Mouse (Mus musculus) neural tube, embryonic 15.5 days (tissue): Measurements from ENCODE around the gene Tirap. TPM values are rescaled to one million over a fixed set of nuclear protein-coding genes. Genes with fewer than 3 reads are reported as not detected.

ENCODE experiments used
- ATAC-seq: fragments of 200-750 bp; cut with Nextera tagmentation; 2 replicates; pipeline ENCODE4 v1.8.0; 2017; ENCODE audit warnings: mild to moderate bottlenecking, moderate TSS enrichment, moderate library complexity; ENCODE audit not compliant: low FRiP score
- H3K27ac ChIP-seq: fragments of 300-500 bp; sonication (generic); replicated peaks from 2 replicates; pipeline ENCODE4 v1.5.1; 2015; ENCODE audit warnings: mild to moderate bottlenecking, inconsistent platforms
- H3K27me3 ChIP-seq: fragments of 300-500 bp; sonication (generic); replicated peaks from 2 replicates; pipeline ENCODE4 v1.6.1; 2015; ENCODE audit warnings: inconsistent platforms
- H3K36me3 ChIP-seq: fragments of 300-500 bp; sonication (generic); 2 replicates; pipeline ENCODE4 v1.6.1; 2015; ENCODE audit warnings: inconsistent platforms
- H3K4me1 ChIP-seq: fragments of 300-500 bp; sonication (generic); 2 replicates; pipeline ENCODE4 v1.6.1; 2015; ENCODE audit warnings: inconsistent platforms
- H3K4me2 ChIP-seq: fragments of 300-500 bp; sonication (generic); 2 replicates; pipeline ENCODE4 v1.6.1; 2015; ENCODE audit warnings: inconsistent platforms, mild to moderate bottlenecking, moderate library complexity
- H3K4me3 ChIP-seq: fragments of 300-500 bp; sonication (generic); replicated peaks from 2 replicates; pipeline ENCODE4 v1.5.1; 2015; ENCODE audit warnings: mild to moderate bottlenecking, inconsistent platforms
- H3K9ac ChIP-seq: fragments of 300-500 bp; sonication (generic); replicated peaks from 2 replicates; pipeline ENCODE4 v1.6.1; 2015; ENCODE audit warnings: mild to moderate bottlenecking, inconsistent platforms
- H3K9me3 ChIP-seq: fragments of 300-500 bp; sonication (generic); replicated peaks from 2 replicates; pipeline ENCODE4 v1.6.1; 2016; ENCODE audit warnings: inconsistent platforms
- WGBS: fragments of 180-500 bp; shearing (Covaris S2); methylation state at CpG from one replicate; pipeline ENCODE4 v1.1.7; 2015; ENCODE audit warnings: mixed read lengths; 5-methylcytosine and 5-hydroxymethylcytosine counted together
- polyA plus RNA-seq: library from polyadenylated mRNA; unstranded; fragments of >200 nt; fragmentation: Nextera tagmentation; extraction: Ambion mirVana; gene quantifications from 2 replicates; pipeline ENCODE4 v1.2.1, GENCODE M21; 2015

Gene Tirap
- polyA plus RNA-seq, 1 experiment from 2014 or later, result 4.7 TPM

DNA sequence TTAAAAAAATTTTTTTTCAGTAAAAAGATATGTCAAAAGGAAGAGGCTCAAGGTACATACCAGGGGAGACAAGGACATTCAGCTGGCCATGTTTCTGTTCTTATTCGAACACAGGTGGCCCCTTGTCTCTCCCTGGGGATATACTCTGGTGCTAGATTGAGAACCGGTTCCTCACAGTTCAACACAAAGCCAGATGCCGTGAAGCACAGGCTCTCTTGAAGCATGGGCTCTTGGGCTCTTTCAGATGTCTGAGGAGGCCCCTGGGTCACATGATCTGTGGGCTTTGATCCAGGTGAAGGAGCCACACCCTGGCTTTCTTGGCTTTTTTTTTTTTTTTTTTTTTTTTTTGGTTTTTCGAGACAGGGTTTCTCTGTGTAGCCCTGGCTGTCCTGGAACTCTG, 13.7 kb downstream of the Tirap start:
- WGBS, result 81% methylated on average over 3 of the region's 4 CpGs
- Histone ChIP-seq H3K4me3 (no peak overlapping the region), H3K9me3 (no peaks in the 10 kb centered on the region), H3K4me2 (no peak overlapping the region), H3K9ac (no peak overlapping the region), H3K27ac (no peak overlapping the region), H3K27me3 (no peaks in the 10 kb centered on the region), H3K36me3 (no peaks in the 10 kb centered on the region), H3K4me1 (peaks cover 6% of the 10 kb centered on the region; the same call in 1 of the 2 replicates)
- no peak for ATAC-seq

- Histone ChIP-seq H3K36me3 (no peaks in the 10 kb centered on the region), H3K27ac (no peak overlapping the region), H3K9ac (no peak overlapping the region), H3K4me1 (no peaks in the 10 kb centered on the region), H3K4me2 (no peak overlapping the region), H3K27me3 (no peaks in the 10 kb centered on the region), H3K9me3 (no peaks in the 10 kb centered on the region), H3K4me3 (no peak overlapping the region)
- WGBS, result 71% methylated on average over 5 of the region's 5 CpGs
- ATAC-seq, result no peak
Observed at GRCm38 (mm10) chr9:35183359-35183758, 16.7 kb downstream of the Tirap start.

- Histone ChIP-seq H3K4me3 (no peak overlapping the region), H3K4me2 (no peak overlapping the region), H3K9me3 (no peaks in the 10 kb centered on the region), H3K9ac (no peak overlapping the region), H3K27ac (no peak overlapping the region), H3K4me1 (no peaks in the 10 kb centered on the region), H3K36me3 (no peaks in the 10 kb centered on the region), H3K27me3 (no peaks in the 10 kb centered on the region)
- WGBS, result 89% methylated on average over 2 of the region's 2 CpGs
- ATAC-seq, result no peak
Observed at GRCm38 (mm10) chr9:35182832-35183231, 17.3 kb downstream of the Tirap start.

DNA sequence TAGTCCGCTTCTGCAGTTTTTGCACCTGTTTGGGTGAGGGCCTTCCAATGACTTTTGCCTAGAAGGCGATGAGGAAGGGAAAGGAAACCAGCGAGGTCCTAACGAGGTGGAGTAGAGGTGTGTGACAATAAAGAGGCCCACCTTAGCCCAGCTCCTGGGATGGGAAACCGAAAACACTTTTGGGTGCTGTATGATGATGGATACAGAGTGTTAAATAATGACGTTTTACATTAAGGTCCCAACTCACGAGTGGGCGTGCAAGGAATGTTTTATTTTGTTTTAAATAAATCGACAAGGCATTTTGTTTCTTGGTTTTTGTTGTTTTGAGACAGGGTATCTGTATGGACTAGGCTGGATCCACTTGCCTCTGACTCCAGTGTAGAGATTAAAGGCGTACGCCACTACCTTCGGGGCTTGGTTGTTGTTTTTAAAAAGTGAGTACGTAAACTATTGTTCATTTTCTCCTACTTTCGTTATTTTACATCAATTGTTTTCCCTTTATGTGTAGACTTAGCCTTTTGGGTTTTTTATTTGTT, 23.9 kb downstream of the Tirap start:
- WGBS, result 50% methylated on average over 14 of the region's 14 CpGs
- Histone ChIP-seq H3K27ac (peak overlapping the region; percentile 95), H3K4me3 (peak overlapping the region; percentile 74), H3K36me3 (no peaks in the 10 kb centered on the region), H3K4me1 (peaks cover 14% of the 10 kb centered on the region), H3K9ac (peak overlapping the region; percentile 47), H3K27me3 (no peaks in the 10 kb centered on the region), H3K4me2 (peak overlapping the region; percentile 72), H3K9me3 (no peaks in the 10 kb centered on the region)
- ATAC-seq, result peak; percentile 40

- Histone ChIP-seq H3K36me3 (peaks cover 4% of the 10 kb centered on the region; the same call in 1 of the 2 replicates), H3K27me3 (no peaks in the 10 kb centered on the region), H3K4me2 (peak within 1 kb of the TSS; percentile 72), H3K4me3 (peak within 1 kb of the TSS; percentile 74), H3K27ac (peak within 1 kb of the TSS; percentile 95), H3K9me3 (no peaks in the 10 kb centered on the region), H3K4me1 (peaks cover 14% of the 10 kb centered on the region), H3K9ac (peak within 1 kb of the TSS; percentile 64)
- under 1% methylated on average over 38 of the region's 38 CpGs for WGBS
- ATAC-seq, result peak; percentile 97
Observed at GRCm38 (mm10) chr9:35175251-35176123, 24.6 kb downstream of the Tirap start, which contains the start of gene Dcps. TSS of gene Dcps (minus strand) at chr9:35176061.

DNA sequence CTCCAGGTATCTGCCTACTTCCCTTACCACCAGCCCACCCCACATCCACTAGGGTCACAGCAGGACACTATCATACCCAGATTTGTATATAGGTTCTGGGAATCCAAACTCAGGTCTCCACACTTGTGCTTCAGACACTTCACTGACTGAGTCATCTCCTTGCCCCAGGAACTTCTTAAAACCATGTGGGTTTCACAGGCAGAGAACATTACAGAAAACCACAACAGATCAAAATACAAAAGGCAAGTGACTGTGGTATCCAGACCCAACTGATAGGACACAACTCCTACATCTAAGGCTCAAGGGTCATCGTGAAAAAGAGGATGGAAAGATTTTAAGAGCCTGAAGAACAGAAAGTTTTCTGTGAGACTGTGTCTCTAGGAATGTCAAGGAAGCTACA, 26.8 kb downstream of the Tirap start:
- Histone ChIP-seq H3K27me3 (no peaks in the 10 kb centered on the region), H3K4me1 (peaks cover 14% of the 10 kb centered on the region), H3K4me3 (no peak overlapping the region), H3K4me2 (no peak overlapping the region), H3K36me3 (peaks cover 10% of the 10 kb centered on the region), H3K27ac (no peak overlapping the region), H3K9ac (no peak overlapping the region), H3K9me3 (no peaks in the 10 kb centered on the region)
- 87% methylated on average over 1 of the region's 1 CpGs for WGBS
- ATAC-seq, result no peak

- 95% methylated on average over 7 of the region's 7 CpGs for WGBS
- no peak for ATAC-seq
- Histone ChIP-seq H3K9ac (no peak overlapping the region), H3K36me3 (peaks cover 10% of the 10 kb centered on the region), H3K4me2 (no peak overlapping the region), H3K4me1 (peaks cover 10% of the 10 kb centered on the region), H3K9me3 (no peaks in the 10 kb centered on the region), H3K27ac (no peak overlapping the region), H3K27me3 (no peaks in the 10 kb centered on the region), H3K4me3 (no peak overlapping the region)
Observed at GRCm38 (mm10) chr9:35170071-35170470, 30.0 kb downstream of the Tirap start.

GRCm38 (mm10) chr9:35166798-35167635, 33.1 kb downstream of the Tirap start:
- no peaks in the 10 kb centered on the region for H3K9me3 ChIP-seq
- no peak overlapping the region for H3K4me3 ChIP-seq
- H3K27ac ChIP-seq, result no peak overlapping the region
- no peaks in the 10 kb centered on the region for H3K4me1 ChIP-seq
- no peak for ATAC-seq
- no peak overlapping the region for H3K9ac ChIP-seq
- WGBS, result 22% methylated on average over 9 of the region's 9 CpGs
- peaks cover 10% of the 10 kb centered on the region for H3K36me3 ChIP-seq
- no peaks in the 10 kb centered on the region for H3K27me3 ChIP-seq
- H3K4me2 ChIP-seq, result no peak overlapping the region

GRCm38 (mm10) chr9:35166144-35166797, 33.8 kb downstream of the Tirap start:
- peak; percentile 79 for ATAC-seq
- Histone ChIP-seq H3K4me3 (no peak overlapping the region), H3K4me1 (no peaks in the 10 kb centered on the region), H3K27ac (no peak overlapping the region), H3K9ac (no peak overlapping the region), H3K36me3 (peaks cover 10% of the 10 kb centered on the region), H3K27me3 (no peaks in the 10 kb centered on the region), H3K9me3 (no peaks in the 10 kb centered on the region), H3K4me2 (no peak overlapping the region)
- 14% methylated on average over 3 of the region's 3 CpGs for WGBS

- H3K9me3 ChIP-seq, result no peaks in the 10 kb centered on the region
- no peak overlapping the region for H3K9ac ChIP-seq
- peaks cover 6% of the 10 kb centered on the region; the same call in 1 of the 2 replicates for H3K36me3 ChIP-seq
- H3K4me2 ChIP-seq, result no peak overlapping the region
- H3K27ac ChIP-seq, result no peak overlapping the region
- H3K4me1 ChIP-seq, result no peaks in the 10 kb centered on the region
- no peak overlapping the region for H3K4me3 ChIP-seq
- 82% methylated on average over 5 of the region's 5 CpGs for WGBS
- ATAC-seq, result no peak
- H3K27me3 ChIP-seq, result no peaks in the 10 kb centered on the region
Observed at GRCm38 (mm10) chr9:35164142-35164874, 35.8 kb downstream of the Tirap start.
